Mouse (Mus musculus) liver, postnatal 0 days (tissue): ENCODE data around the gene Lrrc46.

Source experiments
- CTCF ChIP-seq: sonication (generic); IDR thresholded peaks from 2 replicates; pipeline ENCODE4 v1.5.1; 2016; ENCODE audit warnings: antibody characterized with exemption, low read depth
- EP300 ChIP-seq: IDR thresholded peaks from 2 replicates; pipeline ENCODE4 v1.6.1; 2016; ENCODE audit warnings: antibody characterized with exemption, low read depth, mild to moderate bottlenecking

DNA sequence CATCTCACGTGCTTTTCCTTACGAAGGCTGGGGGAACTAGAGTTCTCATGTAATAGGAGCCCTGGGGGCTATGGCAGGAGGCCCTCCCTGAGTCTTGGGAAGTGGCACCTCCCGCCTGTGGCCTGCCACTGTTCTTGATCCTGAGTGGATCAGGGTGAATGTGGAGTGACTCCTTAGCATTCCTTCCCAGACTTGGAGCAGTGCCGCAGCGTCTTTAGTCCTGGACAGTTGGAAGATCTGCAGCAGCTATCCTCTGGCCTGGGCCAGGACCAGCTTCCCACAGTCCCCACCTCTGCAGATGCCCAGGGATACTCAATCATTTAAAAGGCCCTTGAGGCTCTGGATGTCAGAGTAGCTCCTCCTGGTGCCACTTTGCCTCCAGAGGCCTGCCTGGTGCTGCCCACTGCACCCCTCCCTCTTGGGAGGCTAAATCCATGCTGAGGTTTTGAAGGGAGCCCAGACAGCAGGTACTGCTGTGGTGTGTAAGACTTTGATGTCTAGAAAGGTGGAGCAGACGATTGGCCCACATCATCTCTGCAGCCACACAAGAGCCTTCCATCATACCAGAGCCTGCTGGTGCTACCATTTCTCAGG lies 8.4 kb upstream of the Lrrc46 start:
- TF ChIP-seq CTCF = no peak
- no peak for TF ChIP-seq EP300
